Mouse (Mus musculus) liver, embryonic 14.5 days (tissue): ENCODE data around the gene Mei4.

Experiments used
- CTCF ChIP-seq: IDR thresholded peaks from 2 replicates; pipeline ENCODE4 v1.5.1; 2016; ENCODE audit warnings: antibody characterized with exemption, low read depth, control low read depth
- EP300 ChIP-seq: IDR thresholded peaks from 2 replicates; pipeline ENCODE4 v1.6.1; 2016; ENCODE audit warnings: antibody characterized with exemption, low read depth

DNA sequence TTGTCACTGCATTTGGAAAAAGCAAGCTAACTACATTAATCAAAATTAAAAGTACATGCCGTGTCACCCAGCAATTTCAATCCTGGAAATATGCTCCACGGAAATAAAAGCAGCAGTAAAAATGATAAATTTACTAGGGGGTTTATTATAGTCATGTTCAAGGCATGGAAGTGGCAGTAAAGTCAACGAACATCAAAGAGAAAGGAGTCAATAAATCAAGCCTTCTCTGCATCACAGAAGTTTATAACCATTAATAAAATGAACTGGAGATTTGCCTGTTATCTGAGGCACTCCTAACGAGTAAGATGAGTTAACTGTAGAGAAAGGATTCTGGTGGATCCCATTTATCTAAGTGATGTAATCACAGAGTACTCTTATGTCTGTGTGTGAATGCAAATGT, 298.9 kb downstream of the Mei4 start:
- no peak for TF ChIP-seq CTCF
- no peak for TF ChIP-seq EP300
